Comparison of ENCODE assay signal across 8 mouse cellular contexts in genomic region chr19:8722021-8722420, GRCm38 (mm10). TPM values are rescaled to one million over a fixed set of nuclear protein-coding genes. Genes with fewer than 3 reads are reported as not detected.
DNase-seq lines count a peak whose midpoint lies in the region; ATAC-seq and TF ChIP-seq lines count a peak whose summit lies in the region.

No protein-coding gene starts in this region.

- TF ChIP-seq CTCF in left cerebral cortex, adult 2 months (IDR thresholded peaks at IDR 0.05): no peak
- no peak for TF ChIP-seq CTCF in embryonic fibroblast, embryonic 13.5 days (IDR thresholded peaks at IDR 0.05; ENCODE audit: borderline replicate concordance, insufficient read depth, low read length)
- no peak for TF ChIP-seq CTCF in olfactory bulb, adult 2 months (IDR thresholded peaks at IDR 0.05; ENCODE audit: insufficient read depth, low read depth, low read length)
- TF ChIP-seq CTCF in thymus, adult 2 months (IDR thresholded peaks at IDR 0.05; ENCODE audit: borderline replicate concordance, control insufficient read depth, extremely low read depth, insufficient read depth, low read length, poor library complexity): no peak

- no peak for DNase-seq in left cerebral cortex, adult 2 months (ENCODE audit: extremely low spot score in 1 of 2, low spot score in 2 of 2)
- no peak for DNase-seq in left cerebral cortex, postnatal 36 days (ENCODE audit: low spot score in 2 of 2)
- DNase-seq in limb, embryonic 14.5 days (ENCODE audit: low spot score): no peak
- no peak for DNase-seq in thymus, adult 2 months
- DNase-seq in embryo, embryonic 10.5 days (ENCODE audit: low spot score): no peak
- no peak for DNase-seq in gastrocnemius, postnatal 14 days

- intact Hi-C loops in left cerebral cortex, adult 2 months (cut with DNase I): no loop called here
- intact Hi-C loops in left cerebral cortex, postnatal 36 days (cut with DNase I): no loop called here
- intact Hi-C loops in gastrocnemius, postnatal 14 days (cut with DNase I; ENCODE audit: low total_unique reads): no loop called here

- H3K4me2 ChIP-seq in limb, embryonic 14.5 days (replicated peaks; ENCODE audit: low read depth, low read length, severe bottlenecking): peak overlapping the region; percentile 66

- peak overlapping the region; percentile 96 for H3K9ac ChIP-seq in limb, embryonic 14.5 days (ENCODE audit: low read depth, low read length, severe bottlenecking)

- peaks cover 32% of the 10 kb centered on the region for H3K36me3 ChIP-seq in limb, embryonic 14.5 days (ENCODE audit: control insufficient read depth, insufficient read depth, low read length)
- peaks cover 24% of the 10 kb centered on the region for H3K36me3 ChIP-seq in thymus, adult 2 months (ENCODE audit: control insufficient read depth, insufficient read depth, low read length)

- no peak for TF ChIP-seq POLR2A in embryonic fibroblast, embryonic 13.5 days (IDR thresholded peaks at IDR 0.05; ENCODE audit: low read depth, low read length)
- TF ChIP-seq POLR2A in limb, embryonic 14.5 days (IDR thresholded peaks at IDR 0.05; ENCODE audit: borderline replicate concordance, extremely low read depth, insufficient read depth, insufficient read length): no peak
- TF ChIP-seq POLR2A in olfactory bulb, adult 2 months (IDR thresholded peaks at IDR 0.05; ENCODE audit: insufficient read depth, low read depth, low read length): no peak
- TF ChIP-seq POLR2A in thymus, adult 2 months (IDR thresholded peaks at IDR 0.05; ENCODE audit: control insufficient read depth, extremely low read depth, insufficient read depth, low read length, poor library complexity): no peak

- H3K27me3 ChIP-seq in limb, embryonic 14.5 days (ENCODE audit: control insufficient read depth, insufficient read depth, low read length): no peaks in the 10 kb centered on the region
- no peaks in the 10 kb centered on the region for H3K27me3 ChIP-seq in thymus, adult 2 months (ENCODE audit: control insufficient read depth, insufficient read depth, low read length)

- 53% methylated on average over 4 of the region's 4 CpGs for WGBS in limb, embryonic 14.5 days
- 38% methylated on average over 4 of the region's 4 CpGs for WGBS in olfactory bulb, adult 2 months
- WGBS in thymus, adult 2 months: 61% methylated on average over 4 of the region's 4 CpGs

- H3K9me3 ChIP-seq in limb, embryonic 14.5 days (ENCODE audit: control insufficient read depth, low read length): no peaks in the 10 kb centered on the region

- H3K4me1 ChIP-seq in embryonic fibroblast, embryonic 13.5 days (ENCODE audit: control insufficient read depth, insufficient read depth, low read length): 0 out of 2 replicates have a peak, but pooled peaks cover 2% of the 10 kb centered on the region
- H3K4me1 ChIP-seq in limb, embryonic 14.5 days (ENCODE audit: control insufficient read depth, insufficient read depth, low read length): peaks cover 16% of the 10 kb centered on the region
- H3K4me1 ChIP-seq in olfactory bulb, adult 2 months (ENCODE audit: control insufficient read depth, insufficient read depth, low read length): peaks cover 4% of the 10 kb centered on the region; the same call in 1 of the 2 replicates
- peaks cover 3% of the 10 kb centered on the region; the same call in 1 of the 2 replicates for H3K4me1 ChIP-seq in thymus, adult 2 months (replicated peaks; ENCODE audit: control insufficient read depth, insufficient read depth, low read length)

- H3K27ac ChIP-seq in left cerebral cortex, adult 2 months: peak overlapping the region; percentile 95; the same call in 1 of the 2 replicates
- H3K27ac ChIP-seq in embryonic fibroblast, embryonic 13.5 days (ENCODE audit: insufficient read depth, low read length): peak overlapping the region; percentile 100
- peak overlapping the region; percentile 92; the same call in 1 of the 2 replicates for H3K27ac ChIP-seq in limb, embryonic 14.5 days (replicated peaks; ENCODE audit: low read depth, low read length)
- H3K27ac ChIP-seq in olfactory bulb, adult 2 months (ENCODE audit: insufficient read depth, low read depth, low read length): no peak overlapping the region
- no peak overlapping the region for H3K27ac ChIP-seq in thymus, adult 2 months (ENCODE audit: control insufficient read depth, insufficient read depth, low read length)

- H3K4me3 ChIP-seq in left cerebral cortex, adult 2 months: peak overlapping the region; percentile 95
- peak overlapping the region; percentile 95 for H3K4me3 ChIP-seq in embryonic fibroblast, embryonic 13.5 days (ENCODE audit: insufficient read depth, low read length)
- peak overlapping the region; percentile 78 for H3K4me3 ChIP-seq in limb, embryonic 14.5 days (replicated peaks; ENCODE audit: low read length)
- peak overlapping the region; percentile 6; the same call in 1 of the 2 replicates for H3K4me3 ChIP-seq in olfactory bulb, adult 2 months (ENCODE audit: insufficient read depth, low read depth, low read length)
- no peak overlapping the region for H3K4me3 ChIP-seq in thymus, adult 2 months (ENCODE audit: control insufficient read depth, insufficient read depth, low read length)

- no peak for ATAC-seq in limb, embryonic 14.5 days (ENCODE audit: low FRiP score, low read depth)

RNA-seq across cellular contexts. Expression of gene Slc3a2, which starts 1.1 kb away (rescaled TPM):
- total RNA-seq in left cerebral cortex, adult 2 months (2021): 100 to 1,000 TPM; 144 to 154 TPM
- 100 to 1,000 TPM; 151 to 173 TPM for total RNA-seq in left cerebral cortex, postnatal 36 days (2021)
- 203 and 309 TPM in 2 replicates for polyA plus RNA-seq in embryonic fibroblast, embryonic 13.5 days (2011; ENCODE audit: insufficient read length, low read depth, missing spikeins)
- 111 and 123 TPM in 2 replicates for polyA plus RNA-seq in limb, embryonic 14.5 days (2012; rRNA removed)
- polyA plus RNA-seq in limb, embryonic 14.5 days (2014; fragmentation: Nextera tagmentation; extraction: Ambion mirVana): 101 and 109 TPM in 2 replicates
- not detected in 2 replicates for polyA plus RNA-seq in olfactory bulb, adult 2 months (2012; ENCODE audit: insufficient read depth, insufficient read length, low replicate concordance, missing spikeins)
- 154 and 165 TPM in 2 replicates for polyA plus RNA-seq in thymus, adult 2 months (2012; rRNA removed)
- 10 to 100 TPM; 24.6 to 26.8 TPM for total RNA-seq in gastrocnemius, postnatal 14 days (2021)

RNA-seq across cellular contexts. Expression of gene Wdr74, which starts 13.6 kb away (rescaled TPM):
- 10 to 100 TPM; 48.5 to 53.1 TPM for total RNA-seq in left cerebral cortex, adult 2 months (2021)
- total RNA-seq in left cerebral cortex, postnatal 36 days (2021): 10 to 100 TPM; 50.8 to 55.2 TPM
- 46.5 and 52.3 TPM in 2 replicates for polyA plus RNA-seq in embryonic fibroblast, embryonic 13.5 days (2011; ENCODE audit: insufficient read length, low read depth, missing spikeins)
- 66.4 and 66.6 TPM in 2 replicates for polyA plus RNA-seq in limb, embryonic 14.5 days (2012; rRNA removed)
- 85.5 and 87.2 TPM in 2 replicates for polyA plus RNA-seq in limb, embryonic 14.5 days (2014; fragmentation: Nextera tagmentation; extraction: Ambion mirVana)
- not detected in 2 replicates for polyA plus RNA-seq in olfactory bulb, adult 2 months (2012; ENCODE audit: insufficient read depth, insufficient read length, low replicate concordance, missing spikeins)
- 49.2 and 54.7 TPM in 2 replicates for polyA plus RNA-seq in thymus, adult 2 months (2012; rRNA removed)
- 10 to 100 TPM; 21.7 to 23.4 TPM for total RNA-seq in gastrocnemius, postnatal 14 days (2021)

RNA-seq across cellular contexts. Expression of gene 1700092M07Rik, which starts 18.5 kb away (rescaled TPM):
- total RNA-seq in left cerebral cortex, adult 2 months (2021): 1 to 10 TPM; 1.4 to 1.8 TPM
- total RNA-seq in left cerebral cortex, postnatal 36 days (2021): 1 to 10 TPM in 1 of 2 experiments, not detected in 1; 3.4 TPM
- not detected in 2 replicates for polyA plus RNA-seq in embryonic fibroblast, embryonic 13.5 days (2011; ENCODE audit: insufficient read length, low read depth, missing spikeins)
- 1.6 and 3.2 TPM in 2 replicates for polyA plus RNA-seq in limb, embryonic 14.5 days (2012; rRNA removed)
- 1.6 and 2.1 TPM in 2 replicates for polyA plus RNA-seq in limb, embryonic 14.5 days (2014; fragmentation: Nextera tagmentation; extraction: Ambion mirVana)
- not detected in 2 replicates for polyA plus RNA-seq in olfactory bulb, adult 2 months (2012; ENCODE audit: insufficient read depth, insufficient read length, low replicate concordance, missing spikeins)
- not detected in 2 replicates for polyA plus RNA-seq in thymus, adult 2 months (2012; rRNA removed)
- not detected for total RNA-seq in gastrocnemius, postnatal 14 days (2021)

RNA-seq across cellular contexts. Expression of gene Stx5a, which starts 19.2 kb away (rescaled TPM):
- 10 to 100 TPM; 71.2 to 77.9 TPM for total RNA-seq in left cerebral cortex, adult 2 months (2021)
- 10 to 100 TPM; 57.9 to 81.8 TPM for total RNA-seq in left cerebral cortex, postnatal 36 days (2021)
- 97.6 and 114 TPM in 2 replicates for polyA plus RNA-seq in embryonic fibroblast, embryonic 13.5 days (2011; ENCODE audit: insufficient read length, low read depth, missing spikeins)
- 188 and 197 TPM in 2 replicates for polyA plus RNA-seq in limb, embryonic 14.5 days (2012; rRNA removed)
- 161 and 174 TPM in 2 replicates for polyA plus RNA-seq in limb, embryonic 14.5 days (2014; fragmentation: Nextera tagmentation; extraction: Ambion mirVana)
- 609 TPM in 1 of 2 replicates, not detected in the other for polyA plus RNA-seq in olfactory bulb, adult 2 months (2012; ENCODE audit: insufficient read depth, insufficient read length, low replicate concordance, missing spikeins)
- 128 and 137 TPM in 2 replicates for polyA plus RNA-seq in thymus, adult 2 months (2012; rRNA removed)
- 10 to 100 TPM; 24.1 to 28.0 TPM for total RNA-seq in gastrocnemius, postnatal 14 days (2021)

RNA-seq across cellular contexts. Expression of gene Nxf1, which starts 34.9 kb away (rescaled TPM):
- 10 to 100 TPM; 90.2 to 98.8 TPM for total RNA-seq in left cerebral cortex, adult 2 months (2021)
- 10 to 100 TPM; 68.5 to 99.7 TPM for total RNA-seq in left cerebral cortex, postnatal 36 days (2021)
- polyA plus RNA-seq in embryonic fibroblast, embryonic 13.5 days (2011; ENCODE audit: insufficient read length, low read depth, missing spikeins): 172 and 183 TPM in 2 replicates
- polyA plus RNA-seq in limb, embryonic 14.5 days (2012; rRNA removed): 263 and 265 TPM in 2 replicates
- 168 and 187 TPM in 2 replicates for polyA plus RNA-seq in limb, embryonic 14.5 days (2014; fragmentation: Nextera tagmentation; extraction: Ambion mirVana)
- polyA plus RNA-seq in olfactory bulb, adult 2 months (2012; ENCODE audit: insufficient read depth, insufficient read length, low replicate concordance, missing spikeins): not detected in 2 replicates
- polyA plus RNA-seq in thymus, adult 2 months (2012; rRNA removed): 170 and 191 TPM in 2 replicates
- 10 to 100 TPM; 32.5 to 33.2 TPM for total RNA-seq in gastrocnemius, postnatal 14 days (2021)

Comparison
In these comparisons a context has a peak if more than half of its experiments do, and no peak if none do; other contexts are left out.
1. H3K27ac ChIP-seq: peak in left cerebral cortex, adult 2 months (single experiment), embryonic fibroblast, embryonic 13.5 days (single experiment) and limb, embryonic 14.5 days (single experiment); none in olfactory bulb, adult 2 months (single experiment) and thymus, adult 2 months (single experiment).